Mouse (Mus musculus): ENCODE measurements around the gene Bcl11a.

Bcl11a gene

DNA sequence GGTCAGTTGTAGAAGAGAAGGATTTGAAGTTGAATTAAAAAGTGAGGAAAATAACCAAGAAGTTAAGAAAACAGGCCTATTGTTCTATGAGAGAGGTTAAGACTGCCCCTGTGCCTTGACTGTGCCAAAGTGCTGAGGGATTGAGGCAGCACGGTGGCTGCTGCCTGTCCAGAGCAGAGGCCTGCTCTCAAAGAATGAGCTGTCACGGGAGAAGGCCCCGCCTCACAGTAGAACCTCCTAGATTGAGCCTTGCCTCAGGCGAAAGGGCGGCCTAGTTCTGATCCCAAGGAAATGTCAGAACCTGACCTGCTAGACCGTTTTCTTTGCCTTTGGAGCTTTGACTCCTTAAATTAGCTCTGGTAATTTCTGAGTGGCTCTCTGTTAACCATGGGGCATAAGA lies 69.8 kb downstream of the Bcl11a start:
- in situ Hi-C loops (cut with MboI, MseI) = no loop called here

DNA sequence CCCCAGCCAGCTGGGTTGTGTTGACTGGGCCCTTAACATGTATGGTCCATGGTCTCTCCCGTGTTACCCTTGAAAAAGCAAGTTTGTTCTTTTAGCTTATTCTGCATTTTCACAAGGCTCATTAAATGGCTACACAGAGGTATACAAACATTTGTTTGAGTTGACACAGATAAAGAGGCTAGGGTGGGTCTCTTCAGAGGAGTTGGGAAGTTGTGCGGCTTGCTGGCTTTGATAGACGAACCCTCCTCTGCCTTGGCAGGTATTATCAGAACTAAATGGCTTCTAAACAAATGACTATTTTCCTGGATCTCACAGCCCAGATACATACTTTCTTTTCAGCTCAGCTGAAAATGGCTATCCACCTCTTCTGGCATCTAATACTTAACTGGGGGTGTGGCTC lies 70.7 kb downstream of the Bcl11a start:
- in situ Hi-C loops (cut with MboI, MseI) = no loop called here

DNA sequence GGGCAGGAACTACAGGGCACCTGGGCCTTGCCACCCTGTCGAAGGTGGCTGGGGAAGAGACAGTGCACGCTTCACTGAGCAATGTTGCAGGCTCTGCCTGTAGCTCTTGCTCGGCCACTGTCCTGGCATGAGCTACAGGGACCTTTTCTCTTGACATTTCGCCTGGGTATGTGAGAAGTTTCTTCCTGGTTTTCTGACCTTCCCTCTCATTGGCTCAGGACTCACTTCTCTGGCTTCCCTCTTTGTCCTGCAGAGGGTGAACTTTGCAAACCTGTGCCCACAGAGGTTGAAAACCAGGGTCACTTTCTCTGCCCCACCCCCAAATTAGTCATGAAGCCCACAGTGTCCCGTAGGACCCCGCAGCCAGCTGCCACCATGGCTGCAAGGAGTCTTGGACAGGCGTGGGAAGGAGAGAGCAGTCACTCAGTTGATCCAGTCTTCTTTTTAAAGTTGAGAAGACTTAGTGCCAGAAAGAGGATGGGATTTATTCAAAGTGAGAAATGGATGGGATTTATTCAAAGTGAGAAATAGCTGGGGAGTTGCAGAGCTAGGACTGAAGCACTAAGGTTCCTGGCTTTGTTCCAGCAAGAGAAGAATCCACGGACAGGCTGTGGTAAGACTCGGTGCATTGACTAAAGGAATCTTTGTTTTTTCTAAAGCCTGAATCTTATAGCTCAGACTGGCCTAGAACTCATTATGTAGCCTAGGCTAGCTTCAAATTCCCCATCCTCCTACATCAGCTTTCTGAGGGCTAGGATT lies 71.8 kb downstream of the Bcl11a start:
- in situ Hi-C loops (cut with MboI, MseI) = loop anchor here in 1 of 2 experiments (10.0 kb wide), 1 partner anchor 525 kb away; no protein-coding TSS in a partner anchor

DNA sequence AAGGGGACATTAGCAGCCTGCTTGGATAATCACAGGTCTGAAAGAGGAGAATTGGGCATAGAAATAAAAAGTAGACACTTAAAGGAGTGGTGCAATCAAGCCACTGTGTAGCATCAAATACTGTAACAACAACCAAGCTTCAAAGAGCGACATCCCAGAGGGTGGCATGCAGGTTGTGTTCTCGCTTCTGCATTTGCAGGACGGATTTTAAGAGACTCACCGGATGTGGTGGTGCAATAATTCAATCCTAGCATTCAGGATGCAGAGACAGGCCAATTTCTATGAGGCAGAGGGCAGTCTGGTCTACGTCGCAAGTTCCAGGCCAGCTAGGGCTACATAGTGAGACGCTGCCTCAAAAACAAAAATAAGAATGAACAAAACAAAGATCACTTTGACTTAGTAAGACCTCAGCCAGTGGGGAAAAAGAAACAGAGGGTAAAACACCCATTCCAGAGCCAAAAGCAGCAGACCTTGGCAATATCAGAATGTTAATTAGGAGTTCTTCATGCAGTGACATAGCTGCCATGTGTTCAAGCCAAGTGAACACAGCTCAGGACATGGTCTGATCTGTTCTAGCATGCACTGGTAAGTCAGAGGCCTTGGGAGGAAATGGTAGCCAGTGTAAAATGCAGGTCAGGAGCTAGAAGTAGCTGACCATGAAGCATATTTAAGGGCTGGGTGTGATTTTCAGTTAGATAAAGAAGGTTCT lies 74.4 kb downstream of the Bcl11a start:
- in situ Hi-C loops (cut with MboI, MseI) = loop anchor here in 1 of 2 experiments (10.0 kb wide), 1 partner anchor 527 kb away; no protein-coding TSS in a partner anchor

DNA sequence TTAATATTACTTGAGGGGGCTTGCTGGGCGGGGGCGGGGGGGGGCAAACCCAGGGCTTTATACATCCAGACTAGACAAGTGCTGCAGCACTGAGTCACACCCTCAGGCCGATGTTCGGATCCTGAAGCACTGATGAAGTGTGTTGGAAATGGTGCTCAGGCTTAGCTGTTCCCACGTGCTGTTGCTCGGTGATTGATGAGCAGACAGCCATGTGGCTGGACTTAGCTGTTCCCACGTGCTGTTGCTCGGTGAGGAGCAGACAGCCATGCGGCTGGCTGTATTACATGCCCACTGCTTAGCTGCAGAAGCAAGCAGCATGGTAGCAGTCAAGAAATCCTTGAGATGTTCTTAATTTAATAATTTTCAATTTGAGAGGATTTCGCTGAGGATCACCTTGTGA lies 75.2 kb downstream of the Bcl11a start:
- in situ Hi-C loops (cut with MboI, MseI) = loop anchor here in 1 of 2 experiments (10.0 kb wide), 1 partner anchor 528 kb away; no protein-coding TSS in a partner anchor

DNA sequence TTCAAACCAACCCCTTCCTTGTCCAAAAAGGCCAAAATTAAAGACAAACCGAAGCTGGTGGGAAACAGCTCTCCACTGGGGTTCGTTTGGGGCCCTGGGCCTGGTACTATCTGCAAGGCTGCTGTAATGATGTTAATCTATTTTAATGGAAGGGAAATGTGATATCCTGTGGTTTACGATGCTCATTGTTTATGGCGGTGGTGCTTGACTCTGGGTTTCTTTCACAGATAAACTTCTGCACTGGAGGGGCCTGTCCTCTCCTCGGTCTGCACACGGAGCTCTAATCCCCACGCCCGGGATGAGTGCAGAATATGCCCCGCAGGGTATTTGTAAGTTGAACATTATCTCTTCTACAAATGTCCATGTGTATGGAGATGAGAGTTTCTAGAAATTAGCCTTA lies 80.2 kb downstream of the Bcl11a start:
- in situ Hi-C loops (cut with MboI, MseI) = loop anchor here in 1 of 2 experiments (10.0 kb wide), 1 partner anchor 533 kb away; no protein-coding TSS in a partner anchor

DNA sequence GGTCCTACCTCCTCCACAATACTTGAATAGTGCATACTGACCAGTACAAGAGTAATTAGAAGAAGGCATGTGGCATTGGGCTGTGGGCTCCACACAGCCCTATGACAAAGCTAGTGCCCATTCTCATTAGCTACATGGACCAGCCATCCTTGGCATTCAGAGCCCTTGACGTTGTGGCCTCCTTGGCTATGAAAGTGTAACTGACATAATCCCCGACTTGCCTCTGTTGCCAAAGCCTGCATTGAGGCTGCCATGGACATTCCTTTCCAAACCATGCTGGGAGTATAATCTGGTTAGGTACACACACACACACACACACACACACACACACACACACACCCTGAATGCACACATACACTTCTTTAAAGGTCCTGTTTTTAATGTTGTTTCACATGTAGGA lies 81.8 kb downstream of the Bcl11a start:
- in situ Hi-C loops (cut with MboI, MseI) = loop anchor here in 1 of 2 experiments (10.0 kb wide), 1 partner anchor 535 kb away; no protein-coding TSS in a partner anchor

DNA sequence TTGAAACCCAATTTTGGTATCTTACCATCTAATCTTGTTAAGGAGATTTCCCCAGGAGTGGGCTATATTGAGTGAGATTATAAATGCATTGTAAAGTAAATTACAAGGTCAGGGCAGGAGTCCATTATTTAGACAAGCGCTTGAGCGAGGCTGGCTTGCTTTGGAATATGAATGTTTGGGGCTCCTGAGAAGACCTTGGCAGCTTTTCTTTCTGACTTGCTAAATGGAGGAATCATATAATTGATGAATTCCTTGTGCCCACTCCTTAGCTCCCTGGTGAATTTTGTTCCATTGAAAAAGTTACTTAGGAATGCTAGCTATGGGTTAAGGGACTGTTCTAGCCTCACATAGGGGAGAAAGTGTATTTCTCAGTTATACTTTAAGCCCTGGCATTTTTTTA lies 83.6 kb downstream of the Bcl11a start:
- in situ Hi-C loops (cut with MboI, MseI) = no loop called here

DNA sequence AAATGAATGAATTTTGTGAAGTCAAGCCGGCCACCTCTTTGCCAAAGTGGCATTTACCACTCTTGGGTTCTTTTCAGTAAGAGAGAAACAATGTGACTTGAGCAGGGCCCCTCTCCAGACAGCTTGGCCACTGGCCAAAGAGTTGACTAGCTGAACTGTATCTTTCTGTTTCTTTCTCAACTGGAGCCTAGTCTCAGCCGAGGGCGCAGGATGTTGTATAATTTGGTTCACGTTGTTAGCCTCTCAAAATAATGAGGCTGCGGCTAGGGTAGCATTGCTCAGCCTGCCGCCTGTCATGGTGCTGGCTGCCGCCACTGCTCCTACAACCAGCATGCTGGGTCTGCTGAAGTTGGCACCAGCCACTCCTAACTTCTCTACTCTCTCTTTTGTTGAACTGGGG lies 84.2 kb downstream of the Bcl11a start:
- in situ Hi-C loops (cut with MboI, MseI) = no loop called here

DNA sequence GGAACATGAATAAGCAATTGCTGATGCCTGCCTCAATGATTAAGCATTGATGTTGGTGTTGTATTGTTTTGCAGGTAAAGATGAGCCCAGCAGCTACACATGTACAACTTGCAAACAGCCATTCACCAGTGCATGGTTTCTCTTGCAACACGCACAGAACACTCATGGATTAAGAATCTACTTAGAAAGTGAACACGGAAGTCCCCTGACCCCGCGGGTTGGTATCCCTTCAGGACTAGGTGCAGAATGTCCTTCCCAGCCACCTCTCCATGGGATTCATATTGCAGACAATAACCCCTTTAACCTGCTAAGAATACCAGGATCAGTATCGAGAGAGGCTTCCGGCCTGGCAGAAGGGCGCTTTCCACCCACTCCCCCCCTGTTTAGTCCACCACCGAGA lies 85.2 kb downstream of the Bcl11a start:
- in situ Hi-C loops (cut with MboI, MseI) = no loop called here

DNA sequence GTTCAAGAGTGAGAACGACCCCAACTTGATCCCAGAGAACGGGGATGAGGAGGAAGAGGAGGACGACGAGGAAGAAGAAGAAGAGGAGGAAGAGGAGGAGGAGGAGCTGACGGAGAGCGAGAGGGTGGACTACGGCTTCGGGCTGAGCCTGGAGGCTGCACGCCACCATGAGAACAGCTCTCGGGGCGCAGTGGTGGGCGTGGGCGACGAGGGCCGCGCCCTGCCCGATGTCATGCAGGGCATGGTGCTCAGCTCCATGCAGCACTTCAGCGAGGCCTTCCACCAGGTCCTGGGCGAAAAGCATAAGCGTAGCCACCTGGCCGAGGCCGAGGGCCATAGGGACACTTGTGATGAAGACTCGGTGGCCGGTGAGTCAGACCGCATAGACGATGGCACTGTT lies 86.2 kb downstream of the Bcl11a start:
- in situ Hi-C loops (cut with MboI, MseI) = no loop called here

DNA sequence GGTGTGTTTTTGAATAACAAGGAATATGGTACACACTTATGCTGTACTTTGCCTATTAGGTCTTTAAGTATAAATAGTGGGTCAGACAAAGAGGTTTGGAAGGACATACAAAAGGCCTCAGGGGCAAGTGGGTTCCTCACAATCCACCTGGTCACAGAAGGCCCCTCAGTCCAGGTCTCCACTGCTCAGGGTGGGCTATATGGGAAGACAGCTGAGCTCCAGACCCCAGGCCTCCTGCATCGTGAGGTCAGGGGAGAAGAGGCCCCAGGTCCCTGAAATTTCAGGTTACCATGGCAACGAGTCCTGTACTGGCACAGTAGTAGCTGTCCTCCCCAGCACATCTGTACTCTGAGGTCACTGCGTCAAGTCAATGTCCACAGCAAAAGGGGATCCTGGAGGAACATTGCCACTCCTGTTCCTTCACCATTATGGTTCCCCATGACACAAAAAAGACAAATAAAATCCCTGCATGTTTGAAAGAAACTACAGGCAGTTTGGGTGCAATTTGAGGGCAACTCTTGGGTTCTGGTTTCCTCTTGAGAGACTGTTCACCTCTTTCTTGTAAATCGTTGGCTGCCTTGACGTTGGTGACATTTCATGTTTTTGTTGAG lies 93.9 kb downstream of the Bcl11a start:
- in situ Hi-C loops (cut with MboI, MseI) = no loop called here

DNA sequence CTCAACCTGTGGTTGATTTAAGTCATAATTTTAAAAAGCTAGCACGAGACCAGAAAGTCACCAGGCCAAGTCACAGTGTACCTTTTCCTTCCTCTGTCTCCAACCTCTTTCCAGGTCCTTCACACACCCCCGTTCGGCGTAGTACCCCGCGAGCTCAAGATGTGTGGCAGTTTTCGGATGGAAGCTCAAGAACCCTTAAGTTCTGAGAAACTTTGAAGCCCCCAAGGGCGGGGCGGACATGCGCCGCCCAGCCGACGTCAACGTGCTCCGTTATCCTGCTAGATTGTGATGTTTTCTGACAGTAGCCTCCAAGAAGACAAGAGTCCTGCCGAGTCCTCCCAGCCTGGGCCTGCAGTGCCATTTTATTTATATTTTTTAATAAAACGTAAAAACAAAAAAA lies 94.7 kb downstream of the Bcl11a start:
- in situ Hi-C loops (cut with MboI, MseI) = no loop called here

DNA sequence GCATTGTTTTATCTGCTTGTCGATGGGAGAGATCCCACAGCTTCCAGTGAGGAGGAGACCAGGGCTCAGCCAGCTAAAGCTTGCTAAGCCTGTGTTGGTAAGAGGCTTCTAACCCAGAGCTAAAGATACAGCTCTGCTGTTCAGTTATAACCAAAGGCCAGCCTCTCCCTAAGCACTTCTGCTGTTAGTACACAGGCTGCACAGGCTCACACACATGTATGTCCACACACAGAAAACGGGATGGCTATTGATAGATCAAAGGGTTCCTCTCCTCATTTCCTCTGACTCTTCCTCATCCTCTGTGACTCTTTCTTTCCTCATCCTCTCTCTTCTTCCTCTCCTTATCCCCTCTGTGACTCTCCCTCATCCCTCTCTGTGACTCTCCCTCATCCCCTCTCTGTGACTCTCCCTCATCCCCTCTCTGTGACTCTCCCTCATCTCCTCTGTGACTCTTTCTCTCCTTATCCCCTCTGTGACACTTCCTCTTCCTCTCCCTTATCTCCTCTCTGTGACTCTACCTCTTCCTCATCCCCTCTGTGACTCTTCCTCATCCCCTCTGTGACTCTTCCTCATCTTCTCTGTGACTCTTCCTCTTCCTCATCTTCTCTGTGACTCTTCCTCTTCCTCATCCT lies 96.4 kb downstream of the Bcl11a start:
- in situ Hi-C loops (cut with MboI, MseI) = no loop called here

DNA sequence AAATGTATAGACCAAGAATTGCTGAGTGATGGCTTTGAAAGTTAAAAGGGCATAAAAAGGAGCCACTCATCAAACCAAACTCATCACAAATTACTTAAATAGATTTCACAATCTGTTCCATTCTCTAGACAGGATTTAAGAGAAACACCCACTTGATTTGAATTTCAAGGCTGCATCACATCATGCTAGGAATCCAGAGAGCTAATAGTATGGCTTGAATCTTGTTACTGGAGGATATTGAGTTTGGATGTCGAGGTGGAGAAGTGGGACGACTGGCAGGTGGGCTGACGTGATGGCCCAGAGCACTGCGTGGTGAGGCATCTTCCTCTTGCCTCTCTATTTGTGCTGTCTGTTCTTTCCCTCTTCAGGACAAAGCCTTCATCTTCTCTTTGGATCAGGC lies 99.6 kb downstream of the Bcl11a start:
- in situ Hi-C loops (cut with MboI, MseI) = no loop called here

DNA sequence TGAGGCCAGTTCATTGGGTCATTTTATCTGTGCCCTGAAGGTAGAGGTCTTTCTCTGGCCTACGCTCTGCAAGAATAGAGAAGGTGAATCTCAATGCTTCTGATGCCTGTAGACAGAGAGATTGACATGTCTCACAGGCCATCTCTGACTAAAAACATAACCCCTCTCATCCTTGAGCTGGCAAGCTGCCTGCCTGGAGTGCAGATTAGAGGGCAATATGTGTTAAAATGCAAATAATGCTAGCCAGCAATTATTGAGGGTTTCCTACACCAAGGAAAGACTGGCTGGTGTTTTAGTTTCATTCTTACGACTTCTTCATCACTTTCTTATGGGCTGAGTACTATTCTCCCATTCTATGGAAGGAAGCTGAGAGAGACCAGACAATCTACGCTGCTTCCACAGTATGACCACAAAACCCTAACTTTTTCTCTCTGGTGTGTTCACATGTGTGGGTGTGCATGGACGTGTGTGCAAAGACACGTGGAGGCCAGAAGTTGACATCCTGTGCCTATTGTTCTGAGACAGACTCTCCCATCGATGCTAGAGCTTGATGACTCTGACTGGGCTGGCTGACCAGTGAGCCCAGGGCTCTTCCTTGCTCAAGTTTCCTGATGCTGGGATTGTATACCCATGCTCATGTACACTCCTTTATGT lies 101.1 kb downstream of the Bcl11a start:
- in situ Hi-C loops (cut with MboI, MseI) = no loop called here

DNA sequence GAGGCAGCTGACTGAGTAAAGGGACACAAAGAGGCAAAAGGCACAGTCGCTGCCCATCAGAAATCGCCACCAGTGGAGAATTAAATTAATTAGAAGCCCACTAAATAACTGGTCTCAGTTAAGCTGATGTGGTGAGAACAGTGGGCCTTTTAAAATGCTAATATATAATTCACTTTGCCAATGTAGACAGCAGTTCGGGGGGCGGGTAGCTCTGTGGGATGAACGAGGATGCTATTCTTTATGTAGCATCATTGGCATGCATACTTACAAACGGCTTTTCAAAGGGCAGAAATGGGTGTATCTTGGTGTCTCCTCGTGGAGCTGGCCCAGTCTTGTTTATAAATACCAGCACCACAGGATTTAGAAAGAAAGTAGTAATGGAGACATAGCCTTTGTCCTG lies 102.2 kb downstream of the Bcl11a start:
- in situ Hi-C loops (cut with MboI, MseI) = no loop called here

DNA sequence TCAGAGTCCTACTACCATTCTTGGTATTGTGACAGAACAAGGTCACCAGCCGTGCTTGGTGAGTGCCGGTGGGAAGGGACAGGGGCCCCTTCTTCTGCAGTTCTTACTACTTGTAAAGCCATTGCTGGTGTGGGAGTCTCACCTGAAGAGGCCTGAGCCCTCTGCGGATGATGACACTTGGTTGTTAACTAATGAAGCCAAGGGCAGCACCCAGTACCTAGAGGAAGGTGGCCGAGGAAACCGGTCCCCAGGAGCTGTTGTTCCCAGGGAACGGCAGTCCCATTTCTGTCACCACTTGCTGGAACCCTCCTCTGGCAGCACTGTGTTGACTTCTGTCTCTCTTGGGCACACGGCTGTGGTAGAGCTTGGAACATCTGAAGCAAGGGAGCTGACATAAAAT lies 105.6 kb downstream of the Bcl11a start:
- in situ Hi-C loops (cut with MboI, MseI) = no loop called here

DNA sequence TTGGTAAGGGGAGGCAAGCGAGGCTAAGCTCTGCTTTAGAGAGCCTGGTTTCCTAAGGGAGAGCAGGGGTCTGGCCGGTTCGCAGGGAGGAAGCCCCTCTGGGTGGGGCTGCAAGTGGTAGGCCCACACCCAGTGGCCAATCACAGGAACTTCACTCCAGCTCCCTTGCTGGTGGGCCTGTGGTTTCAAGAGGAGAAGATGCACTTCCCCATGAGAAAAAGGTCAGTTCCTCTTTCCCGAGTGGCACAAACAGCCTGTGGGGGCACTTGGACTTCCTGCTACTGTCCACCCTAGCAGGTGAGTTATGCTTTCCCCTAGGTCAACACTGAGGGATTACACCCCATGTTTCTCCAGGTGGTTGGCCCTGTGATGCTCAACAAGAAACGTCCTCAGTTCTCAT lies 107.1 kb downstream of the Bcl11a start:
- in situ Hi-C loops (cut with MboI, MseI) = no loop called here

DNA sequence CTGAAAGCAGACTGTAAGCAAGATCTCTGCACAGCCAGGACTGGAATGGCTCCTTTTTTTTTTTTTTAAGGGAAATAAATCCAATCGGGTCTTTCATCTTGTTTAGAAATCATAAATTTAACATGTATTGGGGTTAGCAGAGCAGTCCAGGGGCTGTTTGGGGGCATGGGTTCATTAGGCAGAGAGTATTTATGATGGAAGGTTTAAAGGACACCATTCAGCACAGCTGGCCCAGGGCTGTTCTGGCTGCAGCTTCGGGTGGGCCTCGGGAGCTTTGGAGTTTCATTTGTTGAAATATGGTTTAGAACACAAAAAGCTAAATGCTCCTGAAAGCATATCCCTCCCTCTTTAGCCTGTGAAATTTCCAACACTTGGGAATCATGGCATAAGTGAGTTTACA lies 112.6 kb downstream of the Bcl11a start:
- in situ Hi-C loops (cut with MboI, MseI) = no loop called here

DNA sequence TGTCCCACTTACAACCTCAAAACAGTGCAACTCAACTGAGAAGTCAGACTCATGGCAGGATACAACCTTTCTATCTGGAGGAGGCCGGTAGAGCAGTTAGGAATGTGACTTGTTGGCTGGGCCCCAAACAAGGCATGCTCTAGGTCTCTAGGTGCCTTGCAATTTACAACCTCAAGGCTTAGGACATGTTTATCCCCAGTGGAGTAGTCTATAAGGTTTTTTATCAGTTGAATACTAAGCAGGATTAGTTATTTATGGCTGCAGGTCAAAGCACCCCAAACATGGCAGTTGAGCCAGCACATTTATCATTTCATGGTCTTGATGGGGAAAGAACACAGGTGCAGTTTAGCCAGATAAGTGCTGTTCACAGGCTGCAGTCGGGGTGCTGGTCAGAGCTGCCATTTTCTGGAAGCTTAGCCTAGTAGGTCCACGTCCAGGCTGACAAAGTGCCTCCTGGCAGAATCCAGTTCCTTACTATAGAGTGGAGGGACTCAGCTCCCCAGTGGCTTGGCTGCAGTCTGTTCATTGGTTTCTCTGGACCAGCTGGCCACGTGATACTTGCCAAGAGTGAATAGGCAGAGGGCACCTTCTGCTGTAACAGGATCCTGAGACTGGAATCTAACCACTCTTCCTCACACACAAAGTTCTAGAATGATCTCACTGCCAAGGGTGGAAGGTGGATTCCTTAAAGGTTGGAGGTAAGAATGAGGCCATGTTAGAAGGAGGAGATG lies 118.8 kb downstream of the Bcl11a start:
- in situ Hi-C loops (cut with MboI, MseI) = no loop called here

Measured in T-helper 17 cell (primary cell).